Mouse (Mus musculus) urinary bladder, adult 18-20 months (tissue): ENCODE measurements at regions not wholly inside any gene's neighbourhood (a gene's known extent, or its start where the extent isn't known, plus 50 kb on each side); places are given as distances from the start of the nearest gene placed in this dataset.
A peak's percentile ranks its signal among the peaks of the same experiment; 100 is the strongest.
"Not testable (repeated sequence)": the region's sequence is repeated elsewhere in the genome, so short reads cannot be mapped to it uniquely, and the experiment has no call there.

Experiments used
- DNase-seq, 2 experiments: peaks; one replicate each; pipeline ENCODE4 v3.0.0; 2022; ENCODE audit warnings: low spot score in 2 of 2, mixed read lengths in 2 of 2

DNA sequence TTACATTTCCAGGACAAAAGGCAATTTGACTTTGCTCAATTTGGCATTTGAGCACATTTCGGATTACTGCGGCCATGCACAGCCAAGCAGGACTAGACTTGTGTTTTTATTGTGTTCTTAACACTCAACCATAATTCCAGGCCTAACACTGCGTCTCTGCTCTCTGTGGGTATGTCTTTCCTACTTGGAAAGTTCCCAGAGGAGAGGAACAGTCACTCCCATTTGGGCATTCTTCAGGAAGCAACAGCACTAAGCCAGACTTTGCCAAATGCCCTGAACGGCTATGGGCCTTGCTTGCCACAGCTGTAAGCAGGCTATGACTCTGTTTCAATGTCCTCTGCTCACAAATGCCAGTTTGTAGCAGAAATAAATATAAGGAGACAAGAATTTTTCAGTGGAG is 56.5 kb upstream of the Pdk3 start:
- DNase-seq = no peak

DNA sequence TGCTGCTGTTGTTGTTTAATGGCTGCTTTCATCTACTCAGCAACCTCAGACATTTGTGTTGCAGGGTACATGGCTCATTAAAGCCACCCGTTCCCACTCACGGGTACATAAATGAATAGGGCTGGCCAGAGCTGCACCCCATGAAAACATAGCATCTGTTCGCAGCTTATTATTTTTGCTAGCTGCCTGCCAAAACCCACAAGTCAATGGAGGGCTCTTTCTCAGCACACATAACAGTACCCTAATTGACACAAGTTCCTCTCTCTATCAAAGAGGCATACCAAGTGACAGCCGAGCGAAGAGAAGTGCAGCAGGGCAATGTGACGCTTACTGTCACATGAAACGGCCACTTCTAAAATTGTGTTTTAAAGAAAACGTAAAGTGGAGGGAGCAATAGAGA is 57.0 kb upstream of the Pdk3 start:
- no peak for DNase-seq

DNA sequence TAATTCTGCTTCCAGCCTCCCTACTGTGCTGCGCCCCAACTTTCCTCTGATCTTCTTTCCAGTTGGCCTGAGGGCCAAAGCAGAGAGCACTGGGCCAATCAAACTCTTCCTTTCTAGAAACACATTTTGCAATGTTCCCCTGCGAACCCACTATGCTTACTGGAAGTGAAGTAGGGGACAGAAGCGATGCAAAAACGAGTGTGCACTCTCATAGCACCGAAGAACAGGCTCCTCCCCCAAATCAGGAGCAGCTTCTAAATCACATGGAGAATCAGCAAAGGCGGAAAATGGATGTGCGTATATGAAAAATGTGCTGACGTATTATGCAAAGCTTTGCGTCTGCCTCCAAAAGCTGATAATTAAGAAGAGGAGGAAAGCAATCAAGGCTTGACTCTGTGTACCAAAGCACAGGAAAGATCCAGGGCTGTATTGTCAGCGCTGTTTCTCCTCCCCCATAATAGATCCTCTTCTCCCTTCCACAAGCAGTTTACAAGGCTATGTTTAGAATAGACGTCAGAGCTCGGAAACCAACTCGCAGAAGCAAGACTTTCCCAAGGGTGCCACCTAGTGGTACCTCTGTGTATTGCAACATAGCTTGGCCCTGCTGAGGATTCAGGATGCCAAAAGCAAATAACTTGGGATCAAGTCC is 57.5 kb upstream of the Pdk3 start:
- peak; percentile 49 to 52 for DNase-seq

DNA sequence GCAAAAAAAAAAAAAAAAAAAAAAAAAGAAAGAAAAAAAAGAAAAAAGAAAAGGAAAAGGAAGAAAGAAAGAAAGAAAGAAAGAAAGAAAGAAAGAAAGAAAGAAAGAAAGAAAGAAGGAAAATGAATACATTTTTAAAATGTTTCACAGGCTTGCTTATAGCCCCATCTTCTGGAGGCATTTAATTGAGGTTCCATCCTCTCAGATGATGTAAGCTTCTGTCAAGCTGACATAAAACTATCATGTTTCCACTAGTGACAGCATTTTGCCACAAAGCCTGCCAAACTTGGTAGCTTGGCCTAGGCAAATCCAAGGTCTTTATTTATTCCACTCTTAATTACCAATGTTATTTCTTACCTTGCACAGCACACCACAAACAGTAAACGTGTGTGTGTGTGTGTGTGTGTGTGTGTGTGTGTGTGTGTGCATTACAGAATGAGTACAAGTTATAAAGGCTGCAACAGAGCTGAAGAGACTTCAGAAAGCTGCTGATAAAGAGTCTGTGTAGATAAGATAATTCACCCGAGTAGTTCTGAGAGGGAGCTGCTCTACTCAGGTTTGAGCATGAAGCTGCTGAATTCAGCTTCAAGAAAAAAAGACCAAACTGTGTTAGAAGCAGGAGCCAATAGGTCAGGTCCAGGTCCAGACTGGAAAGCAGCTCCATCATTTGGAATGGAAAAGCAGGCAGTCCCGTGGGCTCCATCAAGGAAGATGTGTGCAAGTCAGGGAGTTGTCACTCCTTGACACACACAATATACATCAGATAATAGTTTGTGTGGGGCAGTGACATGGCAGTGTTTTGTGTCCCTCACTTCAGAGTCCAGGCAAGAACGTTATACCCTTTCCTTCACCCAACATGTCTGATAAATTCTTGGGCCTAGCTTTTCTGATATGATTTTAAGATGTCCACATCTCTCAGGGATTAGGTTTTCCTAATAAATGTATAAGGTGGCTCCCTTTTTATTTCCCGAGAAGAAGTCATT is 65.1 kb upstream of the Pdk3 start:
- DNase-seq = no peak

DNA sequence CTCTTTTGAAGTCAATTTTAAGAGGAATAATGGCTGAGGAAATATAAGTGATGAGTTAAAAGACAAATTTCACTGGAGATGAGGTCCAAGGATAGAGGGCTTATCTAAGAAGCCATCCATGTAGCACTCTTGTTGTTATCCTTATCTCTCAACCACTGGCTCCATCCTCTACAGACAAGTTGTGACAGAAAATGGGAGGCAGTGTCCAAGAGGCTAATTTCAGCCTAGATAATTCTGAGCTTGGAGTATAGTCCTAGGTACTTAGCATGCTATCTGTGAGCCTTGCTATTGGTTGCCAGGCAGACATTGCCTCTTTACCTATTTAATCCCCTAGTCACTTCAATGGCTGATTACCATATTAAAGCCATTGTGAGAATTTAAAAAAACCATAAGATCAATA is 65.2 kb upstream of the AU015836 start:
- DNase-seq = no peak

DNA sequence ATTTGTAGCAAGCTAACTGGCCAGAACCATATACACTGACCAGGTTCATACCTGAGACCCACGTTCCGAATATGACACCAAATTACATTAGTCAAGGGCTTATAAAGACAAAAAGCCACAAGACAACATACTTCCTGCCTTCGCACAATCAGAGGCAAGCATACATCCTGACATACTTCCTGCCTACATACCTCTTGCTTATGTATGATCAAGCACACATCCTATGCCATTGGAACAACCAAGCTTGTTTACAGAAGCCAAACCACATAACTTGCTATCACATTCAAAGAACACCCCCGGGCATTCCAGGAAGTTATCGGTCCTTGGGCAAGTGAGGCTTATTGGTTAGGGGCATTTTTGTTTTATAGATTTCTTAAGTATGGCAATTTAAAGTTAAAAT is 62.9 kb upstream of the AU015836 start:
- DNase-seq = no peak

DNA sequence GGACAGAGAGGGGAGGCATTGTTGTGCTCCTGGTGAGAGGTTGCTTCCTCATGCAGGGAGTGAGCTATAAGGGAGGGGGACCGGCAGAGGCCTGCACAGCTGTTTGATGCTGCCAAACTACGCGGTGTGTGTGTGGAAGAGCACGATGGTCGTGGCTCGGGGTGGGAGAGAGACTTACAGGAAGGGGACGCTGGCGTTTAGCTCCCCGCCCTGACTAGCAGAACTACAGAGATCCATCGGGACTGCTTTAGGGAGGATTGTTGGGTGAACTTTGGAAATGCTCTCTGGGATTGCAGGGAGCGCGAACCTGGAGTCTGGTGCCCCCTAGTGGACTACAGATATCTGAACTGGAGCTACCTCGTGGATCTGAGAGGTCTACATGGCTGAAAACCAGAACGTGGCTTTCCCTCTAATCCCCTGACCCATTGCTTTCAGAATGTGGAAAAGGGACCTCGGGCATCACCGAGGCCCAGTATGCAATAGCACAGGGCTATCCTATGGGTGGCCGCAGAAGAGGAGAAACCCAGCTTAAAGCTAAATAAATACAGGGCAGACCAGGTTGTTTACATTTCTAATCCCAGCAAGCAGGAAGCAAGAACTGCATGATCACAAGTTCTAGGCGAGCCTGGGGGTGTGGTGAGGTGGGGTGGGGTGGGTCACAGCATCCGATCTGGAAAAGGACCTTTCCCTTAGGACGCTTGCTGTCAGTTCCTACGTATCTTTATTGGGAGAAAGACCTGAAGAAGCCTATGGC is 57.2 kb upstream of the AU015836 start:
- peak; percentile 11 to 15 for DNase-seq

DNA sequence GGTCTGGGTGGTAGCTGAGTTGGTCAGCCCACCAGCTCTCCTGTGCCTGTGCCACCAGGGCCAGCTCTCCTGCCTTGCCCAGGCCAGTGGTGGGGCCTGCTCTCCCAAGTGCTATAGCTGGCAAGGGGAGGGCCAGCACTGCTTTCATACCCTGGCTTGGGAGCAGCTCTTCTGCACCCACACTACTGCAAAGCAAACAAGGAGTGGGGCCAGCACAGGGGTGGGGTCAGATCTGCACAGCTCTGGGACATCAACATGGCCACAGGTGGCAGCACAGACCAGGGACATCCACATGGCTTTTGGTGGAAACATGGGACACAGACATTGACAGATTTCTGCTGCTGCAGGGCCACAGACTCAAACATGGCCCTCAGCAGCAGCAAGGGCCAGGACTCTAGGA is 52.9 kb upstream of the AU015836 start:
- no peak for DNase-seq

DNA sequence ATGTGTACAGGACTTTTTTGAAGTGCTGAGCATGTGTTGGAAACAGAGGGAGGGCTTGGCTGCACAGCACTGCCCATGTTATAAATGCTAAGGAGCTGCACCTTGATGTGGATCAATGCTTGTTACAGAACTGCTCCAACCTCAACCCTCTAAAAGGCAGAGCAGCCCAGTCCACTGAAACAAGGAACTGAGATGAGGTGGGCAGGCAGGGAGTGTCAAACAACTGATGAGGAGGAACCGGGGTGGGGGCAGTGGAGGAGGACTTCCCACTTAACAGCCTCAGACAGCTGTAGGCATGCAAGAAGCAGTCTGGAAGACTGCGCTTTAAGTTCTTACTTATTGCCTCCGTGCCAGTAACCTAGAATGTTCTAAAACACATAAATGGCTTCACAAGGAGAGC is 51.1 kb upstream of the AU015836 start:
- DNase-seq = not testable (repeated sequence)
